In the genomic region with DNA sequence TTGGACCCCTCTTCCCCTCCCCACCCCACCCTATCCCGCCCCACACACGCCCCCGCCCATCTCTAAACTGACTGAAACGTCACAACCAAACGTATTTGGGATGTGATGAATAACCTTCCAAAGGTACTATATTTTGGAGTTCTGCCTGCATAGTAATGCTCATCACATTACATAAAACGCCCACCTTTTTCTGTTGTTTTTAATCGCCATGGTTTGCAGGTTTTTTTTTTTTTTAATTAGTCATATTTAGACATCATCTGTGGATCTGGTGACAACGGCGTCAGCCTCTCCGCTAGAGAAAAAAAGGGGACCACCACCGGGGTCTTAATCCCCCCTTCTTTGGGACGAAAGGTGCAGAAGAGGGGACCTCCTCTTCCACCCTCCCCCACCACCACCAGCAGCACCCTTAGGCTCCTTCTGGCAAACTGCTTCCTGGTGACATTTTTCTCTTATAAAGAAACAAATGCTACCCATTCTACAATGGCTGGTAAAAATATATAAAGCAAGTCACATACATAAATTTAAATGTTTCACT, we compare ENCODE assay signal across 8 mouse cellular contexts. TPM values are rescaled to one million over a fixed set of nuclear protein-coding genes. Genes with fewer than 3 reads are reported as not detected.
A peak's percentile ranks its signal among the peaks of the same experiment; 100 is the strongest.
DNase-seq lines count a peak whose midpoint lies in the region; ATAC-seq lines count a peak whose summit lies in the region.

No protein-coding gene starts in this region.

- peak overlapping the region; percentile 64 for H3K4me2 ChIP-seq in kidney, embryonic 14.5 days (replicated peaks; ENCODE audit: low read depth, low read length)
- H3K4me2 ChIP-seq in hindbrain, embryonic 11.5 days (replicated peaks; ENCODE audit: low read depth, low read length), result peak overlapping the region; percentile 60
- H3K4me2 ChIP-seq in midbrain, embryonic 12.5 days (replicated peaks), result peak overlapping the region; percentile 62

- peak overlapping the region; percentile 96 for H3K4me3 ChIP-seq in kidney, embryonic 14.5 days (ENCODE audit: low read length)
- peak overlapping the region; percentile 98 for H3K4me3 ChIP-seq in hindbrain, embryonic 11.5 days (ENCODE audit: low read depth, low read length)
- H3K4me3 ChIP-seq in midbrain, embryonic 12.5 days, result peak overlapping the region; percentile 99

- peak overlapping the region; percentile 100; the same call in 1 of the 2 replicates for H3K9ac ChIP-seq in kidney, embryonic 14.5 days (ENCODE audit: low read depth, low read length)
- peak overlapping the region; percentile 100; the same call in 1 of the 2 replicates for H3K9ac ChIP-seq in hindbrain, embryonic 11.5 days (ENCODE audit: low read depth, low read length)
- H3K9ac ChIP-seq in midbrain, embryonic 12.5 days (replicated peaks), result peak overlapping the region; percentile 100; the same call in 1 of the 2 replicates

- H3K4me1 ChIP-seq in kidney, embryonic 14.5 days (ENCODE audit: control insufficient read depth, insufficient read depth, low read length), result peaks cover 14% of the 10 kb centered on the region
- peaks cover 7% of the 10 kb centered on the region for H3K4me1 ChIP-seq in hindbrain, embryonic 11.5 days (replicated peaks; ENCODE audit: control insufficient read depth, insufficient read depth, low read length)
- H3K4me1 ChIP-seq in midbrain, embryonic 12.5 days, result peaks cover 22% of the 10 kb centered on the region

- no peak for DNase-seq in kidney, postnatal 14 days
- peak; percentile 64 for DNase-seq in brain, adult 2 months (ENCODE audit: low read depth, low spot score)
- DNase-seq in hindbrain, embryonic 11.5 days (ENCODE audit: low spot score), result no peak
- DNase-seq in right cerebral cortex, postnatal 4 days, result no peak
- DNase-seq in ovary, adult 18-20 months (ENCODE audit: low spot score), result no peak
- DNase-seq in gastrocnemius, postnatal 14 days, result no peak

- H3K9me3 ChIP-seq in kidney, embryonic 14.5 days (ENCODE audit: control insufficient read depth, low read length), result no peaks in the 10 kb centered on the region
- H3K9me3 ChIP-seq in hindbrain, embryonic 11.5 days (ENCODE audit: control insufficient read depth, low read length), result no peaks in the 10 kb centered on the region
- no peaks in the 10 kb centered on the region for H3K9me3 ChIP-seq in midbrain, embryonic 12.5 days

- no peaks in the 10 kb centered on the region for H3K36me3 ChIP-seq in kidney, embryonic 14.5 days (ENCODE audit: control insufficient read depth, insufficient read depth, low read length)
- no peaks in the 10 kb centered on the region for H3K36me3 ChIP-seq in hindbrain, embryonic 11.5 days (ENCODE audit: control insufficient read depth, insufficient read depth, low read length)
- no peaks in the 10 kb centered on the region for H3K36me3 ChIP-seq in midbrain, embryonic 12.5 days

- intact Hi-C loops in gastrocnemius, postnatal 14 days (cut with DNase I; ENCODE audit: low total_unique reads), result no loop called here

- no peak overlapping the region for H3K27ac ChIP-seq in kidney, embryonic 14.5 days (ENCODE audit: low read depth, low read length)
- H3K27ac ChIP-seq in hindbrain, embryonic 11.5 days (ENCODE audit: low read depth, low read length), result no peak overlapping the region
- 0 out of 2 replicates have a peak overlapping the region, but pooled peaks have one; percentile 30 for H3K27ac ChIP-seq in midbrain, embryonic 12.5 days (replicated peaks)

- H3K27me3 ChIP-seq in kidney, embryonic 14.5 days (ENCODE audit: control insufficient read depth, insufficient read depth, low read length), result no peaks in the 10 kb centered on the region
- no peaks in the 10 kb centered on the region for H3K27me3 ChIP-seq in hindbrain, embryonic 11.5 days (ENCODE audit: control insufficient read depth, insufficient read depth, low read length)
- no peaks in the 10 kb centered on the region for H3K27me3 ChIP-seq in midbrain, embryonic 12.5 days

- WGBS in kidney, embryonic 14.5 days, result 4% methylated on average over 12 of the region's 12 CpGs
- 6% methylated on average over 12 of the region's 12 CpGs for WGBS in hindbrain, embryonic 11.5 days
- under 1% methylated on average over 12 of the region's 12 CpGs for WGBS in midbrain, embryonic 12.5 days

- no peak for ATAC-seq in kidney, embryonic 14.5 days (ENCODE audit: low FRiP score, low TSS enrichment)
- ATAC-seq in hindbrain, embryonic 11.5 days (ENCODE audit: low FRiP score), result no peak
- no peak for ATAC-seq in midbrain, embryonic 12.5 days (ENCODE audit: low FRiP score, low read depth)

RNA-seq across cellular contexts. Expression of gene Cdk2ap1, which starts 7.4 kb away (rescaled TPM):
- polyA plus RNA-seq in kidney, embryonic 14.5 days (2014; fragmentation: Nextera tagmentation; extraction: Ambion mirVana), result 62.3 and 87.0 TPM in 2 replicates
- polyA plus RNA-seq in hindbrain, embryonic 11.5 days (2014; fragmentation: Nextera tagmentation; extraction: Ambion mirVana), result 155 and 243 TPM in 2 replicates
- 107 and 111 TPM in 2 replicates for polyA plus RNA-seq in midbrain, embryonic 12.5 days (2016; fragmentation: Nextera tagmentation; extraction: Ambion mirVana)
- 100 to 1,000 TPM in 1 of 2 experiments, 10 to 100 TPM in 1; 99.5 to 128 TPM for total RNA-seq in gastrocnemius, postnatal 14 days (2021)

RNA-seq across cellular contexts. Expression of gene 2810006K23Rik, which starts 27.6 kb away (rescaled TPM):
- 12.5 and 13.2 TPM in 2 replicates for polyA plus RNA-seq in kidney, embryonic 14.5 days (2014; fragmentation: Nextera tagmentation; extraction: Ambion mirVana)
- 17.4 and 19.7 TPM in 2 replicates for polyA plus RNA-seq in hindbrain, embryonic 11.5 days (2014; fragmentation: Nextera tagmentation; extraction: Ambion mirVana)
- polyA plus RNA-seq in midbrain, embryonic 12.5 days (2016; fragmentation: Nextera tagmentation; extraction: Ambion mirVana), result 22.8 and 23.7 TPM in 2 replicates
- 1 to 10 TPM; 6.9 to 8.6 TPM for total RNA-seq in gastrocnemius, postnatal 14 days (2021)

RNA-seq across cellular contexts. Expression of gene Mphosph9, which starts 27.7 kb away (rescaled TPM):
- 11.8 and 20.8 TPM in 2 replicates for polyA plus RNA-seq in kidney, embryonic 14.5 days (2014; fragmentation: Nextera tagmentation; extraction: Ambion mirVana)
- polyA plus RNA-seq in hindbrain, embryonic 11.5 days (2014; fragmentation: Nextera tagmentation; extraction: Ambion mirVana), result 15.5 and 20.5 TPM in 2 replicates
- polyA plus RNA-seq in midbrain, embryonic 12.5 days (2016; fragmentation: Nextera tagmentation; extraction: Ambion mirVana), result 18.1 and 19.6 TPM in 2 replicates
- total RNA-seq in gastrocnemius, postnatal 14 days (2021), result 1 to 10 TPM; 2.6 to 2.9 TPM
